Comparison of ENCODE assay signal across 8 mouse cellular contexts in genomic region chr6:99904044-99904443, GRCm38 (mm10).
DNase-seq lines count a peak whose midpoint lies in the region; ATAC-seq lines count a peak whose summit lies in the region.
"Not testable (repeated sequence)": the region's sequence is repeated elsewhere in the genome, so short reads cannot be mapped to it uniquely, and the experiment has no call there.

No protein-coding gene starts in this region.

- not testable (repeated sequence) for H3K36me3 ChIP-seq in hindbrain, embryonic 14.5 days (replicated peaks; ENCODE audit: control insufficient read depth, insufficient read depth); lung, embryonic 15.5 days

- not testable (repeated sequence) for H3K27ac ChIP-seq in hindbrain, embryonic 14.5 days
- H3K27ac ChIP-seq in lung, embryonic 15.5 days, result 0 out of 2 replicates have a peak overlapping the region, but pooled peaks have one; percentile 28

- H3K4me1 ChIP-seq in hindbrain, embryonic 14.5 days (replicated peaks; ENCODE audit: control insufficient read depth, insufficient read depth, low read length), result not testable (repeated sequence)
- peaks cover 19% of the 10 kb centered on the region for H3K4me1 ChIP-seq in lung, embryonic 15.5 days

- not testable (repeated sequence) for H3K4me2 ChIP-seq in hindbrain, embryonic 14.5 days (replicated peaks); lung, embryonic 15.5 days

- H3K4me3 ChIP-seq in hindbrain, embryonic 14.5 days (replicated peaks; ENCODE audit: low read length); lung, embryonic 15.5 days: not testable (repeated sequence)

- not testable (repeated sequence) for H3K9me3 ChIP-seq in hindbrain, embryonic 14.5 days (ENCODE audit: control insufficient read depth, low read length); lung, embryonic 15.5 days

- not testable (repeated sequence) for H3K9ac ChIP-seq in hindbrain, embryonic 14.5 days; lung, embryonic 15.5 days

- H3K27me3 ChIP-seq in hindbrain, embryonic 14.5 days (ENCODE audit: control insufficient read depth, insufficient read depth, low read length), result peaks cover 33% of the 10 kb centered on the region
- H3K27me3 ChIP-seq in lung, embryonic 15.5 days, result not testable (repeated sequence)

- ATAC-seq in hindbrain, embryonic 14.5 days (ENCODE audit: low FRiP score); lung, embryonic 15.5 days (ENCODE audit: borderline replicate concordance, extremely low read depth, low FRiP score, low TSS enrichment): not testable (repeated sequence)

- DNase-seq in R1 (ENCODE audit: low read depth, low spot score), result peak; percentile 50
- peak; percentile 92 to 96 for DNase-seq in cerebellum, postnatal 10 days
- peak; percentile 66 to 86 for DNase-seq in frontal cortex, postnatal 36 days (ENCODE audit: low spot score in 2 of 2)
- peak; percentile 82 for DNase-seq in hindbrain, embryonic 14.5 days (ENCODE audit: low spot score)
- DNase-seq in layer of hippocampus, postnatal 14 days (ENCODE audit: low spot score in 2 of 2), result peak; percentile 61 to 79
- DNase-seq in retina, postnatal 1 day, result peak; percentile 64
- peak; percentile 39 to 79 for DNase-seq in urinary bladder, postnatal 4 days (ENCODE audit: low spot score in 2 of 2)
